In genomic region chr16:37823949-37824348, GRCm38 (mm10) we compare ENCODE assay signal across 20 mouse cellular contexts. TPM values are rescaled to one million over a fixed set of nuclear protein-coding genes. Genes with fewer than 3 reads are reported as not detected.
A peak's percentile ranks its signal among the peaks of the same experiment; 100 is the strongest.
DNase-seq lines count a peak whose midpoint lies in the region; ATAC-seq lines count a peak whose summit lies in the region.
"Had no signal": no experiment of that assay in that cellular context is flagged by ENCODE, and none has a peak within 500 bp of the region (broad histone marks: within the 10 kb centered on the region; RNA-seq: fewer than 3 reads in every experiment).

No protein-coding gene starts in this region.

- no peaks in the 10 kb centered on the region for H3K9me3 ChIP-seq in heart, embryonic 12.5 days (replicated peaks)
- H3K9me3 ChIP-seq in neural tube, embryonic 14.5 days (ENCODE audit: control insufficient read depth, low read length): no peaks in the 10 kb centered on the region
- H3K9me3 ChIP-seq in neural tube, embryonic 15.5 days (replicated peaks): no peaks in the 10 kb centered on the region
- no peaks in the 10 kb centered on the region for H3K9me3 ChIP-seq in liver, embryonic 11.5 days (ENCODE audit: control insufficient read depth, low read length)
- H3K9me3 ChIP-seq: G1E; heart, embryonic 13.5 days had no signal

- H3K27me3 ChIP-seq in heart, embryonic 12.5 days (replicated peaks): no peaks in the 10 kb centered on the region
- H3K27me3 ChIP-seq in neural tube, embryonic 14.5 days (ENCODE audit: control insufficient read depth, insufficient read depth, low read length): no peaks in the 10 kb centered on the region
- H3K27me3 ChIP-seq in neural tube, embryonic 15.5 days (replicated peaks): no peaks in the 10 kb centered on the region
- no peaks in the 10 kb centered on the region for H3K27me3 ChIP-seq in liver, embryonic 11.5 days (replicated peaks; ENCODE audit: control insufficient read depth, insufficient read depth, low read length)
- H3K27me3 ChIP-seq: heart, embryonic 13.5 days had no signal

- H3K4me2 ChIP-seq in heart, embryonic 12.5 days: no peak overlapping the region
- no peak overlapping the region for H3K4me2 ChIP-seq in neural tube, embryonic 14.5 days (ENCODE audit: low read depth, low read length)
- no peak overlapping the region for H3K4me2 ChIP-seq in neural tube, embryonic 15.5 days
- no peak overlapping the region for H3K4me2 ChIP-seq in liver, embryonic 11.5 days
- H3K4me2 ChIP-seq: heart, embryonic 13.5 days had no signal

- 57% methylated on average over 5 of the region's 5 CpGs for WGBS in heart, embryonic 12.5 days
- WGBS in neural tube, embryonic 14.5 days: 77% methylated on average over 5 of the region's 5 CpGs
- WGBS in neural tube, embryonic 15.5 days: 79% methylated on average over 5 of the region's 5 CpGs
- 82% methylated on average over 5 of the region's 5 CpGs for WGBS in liver, embryonic 11.5 days

- no peak overlapping the region for H3K27ac ChIP-seq in heart, embryonic 12.5 days (ENCODE audit: poor library complexity, severe bottlenecking)
- H3K27ac ChIP-seq in neural tube, embryonic 14.5 days (ENCODE audit: low read depth, low read length): no peak overlapping the region
- H3K27ac ChIP-seq in neural tube, embryonic 15.5 days (replicated peaks): no peak overlapping the region
- H3K27ac ChIP-seq in liver, embryonic 11.5 days (ENCODE audit: low read depth, low read length): no peak overlapping the region
- H3K27ac ChIP-seq: heart, embryonic 13.5 days; stomach, postnatal 0 days had no signal

- no peak overlapping the region for H3K9ac ChIP-seq in heart, embryonic 12.5 days
- H3K9ac ChIP-seq in neural tube, embryonic 14.5 days (replicated peaks; ENCODE audit: low read depth, low read length): no peak overlapping the region
- H3K9ac ChIP-seq in neural tube, embryonic 15.5 days (replicated peaks): no peak overlapping the region
- H3K9ac ChIP-seq in liver, embryonic 11.5 days (ENCODE audit: low read depth, low read length): no peak overlapping the region
- H3K9ac ChIP-seq: heart, embryonic 13.5 days had no signal

- peaks cover 93% of the 10 kb centered on the region for H3K36me3 ChIP-seq in heart, embryonic 12.5 days
- peaks cover 20% of the 10 kb centered on the region; the same call in 1 of the 2 replicates for H3K36me3 ChIP-seq in neural tube, embryonic 14.5 days (ENCODE audit: control insufficient read depth, insufficient read depth, low read length)
- H3K36me3 ChIP-seq in neural tube, embryonic 15.5 days: peaks cover 23% of the 10 kb centered on the region
- peaks cover 21% of the 10 kb centered on the region for H3K36me3 ChIP-seq in liver, embryonic 11.5 days (ENCODE audit: control insufficient read depth, insufficient read depth, low read length)

- 0 out of 2 replicates have a peak, but pooled peaks cover 3% of the 10 kb centered on the region for H3K4me1 ChIP-seq in heart, embryonic 12.5 days (replicated peaks)
- H3K4me1 ChIP-seq in neural tube, embryonic 14.5 days (ENCODE audit: control insufficient read depth, insufficient read depth, low read length): no peaks in the 10 kb centered on the region
- no peaks in the 10 kb centered on the region for H3K4me1 ChIP-seq in neural tube, embryonic 15.5 days
- no peaks in the 10 kb centered on the region for H3K4me1 ChIP-seq in liver, embryonic 11.5 days (replicated peaks; ENCODE audit: control insufficient read depth, insufficient read depth, low read length)

- DNase-seq in heart, postnatal 4 days: peak; percentile 33
- peak; percentile 80 for DNase-seq in cerebellum, adult 9-11 months
- no peak for DNase-seq in liver, embryonic 11.5 days (ENCODE audit: low spot score)
- DNase-seq in layer of hippocampus, postnatal 14 days (ENCODE audit: low spot score in 2 of 2): no peak
- DNase-seq: gastrocnemius, postnatal 14 days; layer of hippocampus, postnatal 36 days; lung, postnatal 36 days; midbrain, embryonic 14.5 days; spleen, adult 18-20 months; thymus, postnatal 36 days had no signal

- no peak overlapping the region for H3K4me3 ChIP-seq in heart, embryonic 12.5 days
- H3K4me3 ChIP-seq in neural tube, embryonic 14.5 days (ENCODE audit: low read depth, low read length): no peak overlapping the region
- H3K4me3 ChIP-seq in neural tube, embryonic 15.5 days (replicated peaks): no peak overlapping the region
- no peak overlapping the region for H3K4me3 ChIP-seq in liver, embryonic 11.5 days (ENCODE audit: low read depth, low read length)
- H3K4me3 ChIP-seq: heart, embryonic 13.5 days had no signal

- ATAC-seq in heart, embryonic 12.5 days (ENCODE audit: insufficient number of reproducible peaks, low FRiP score): no peak
- ATAC-seq in neural tube, embryonic 14.5 days (ENCODE audit: low read depth): peak; percentile 28; the same call in 1 of the 2 replicates
- ATAC-seq in neural tube, embryonic 15.5 days (ENCODE audit: low FRiP score): no peak
- no peak for ATAC-seq in liver, embryonic 11.5 days (replicated peaks; ENCODE audit: low FRiP score)
- ATAC-seq: forebrain, embryonic 16.5 days; intestine, postnatal 0 days had no signal

RNA-seq across cellular contexts. Expression of gene Gm36028, which starts 37.0 kb away (rescaled TPM):
- under 1 TPM; 0.47 to 0.79 TPM for total RNA-seq in heart, postnatal 4 days (2021)
- 0.51 and 0.89 TPM in 2 replicates for polyA plus RNA-seq in heart, embryonic 12.5 days (2016; fragmentation: Nextera tagmentation; extraction: Ambion mirVana)
- 0.37 TPM in 1 of 2 replicates, not detected in the other for polyA plus RNA-seq in neural tube, embryonic 14.5 days (2014; fragmentation: Nextera tagmentation; extraction: Ambion mirVana)
- 0.15 TPM in 1 of 2 replicates, not detected in the other for polyA plus RNA-seq in neural tube, embryonic 15.5 days (2015; fragmentation: Nextera tagmentation; extraction: Ambion mirVana)
- 0.36 TPM in 1 of 2 replicates, not detected in the other for polyA plus RNA-seq in liver, embryonic 11.5 days (2014; fragmentation: Nextera tagmentation; extraction: Ambion mirVana)
- total RNA-seq in layer of hippocampus, postnatal 14 days (2021): under 1 TPM in 1 of 2 experiments, not detected in 1; 0.45 TPM
- total RNA-seq: gastrocnemius, postnatal 14 days had no signal
- polyA plus RNA-seq: G1E; limb, embryonic 11.5 days; neural tube, embryonic 11.5 days had no signal

RNA-seq across cellular contexts. Expression of gene Lrrc58, which starts 44.2 kb away (rescaled TPM):
- total RNA-seq in heart, postnatal 4 days (2021): 10 to 100 TPM; 89.6 to 90.1 TPM
- polyA plus RNA-seq in heart, embryonic 12.5 days (2016; fragmentation: Nextera tagmentation; extraction: Ambion mirVana): 53.6 and 56.5 TPM in 2 replicates
- 57.5 and 59.0 TPM in 2 replicates for polyA plus RNA-seq in neural tube, embryonic 14.5 days (2014; fragmentation: Nextera tagmentation; extraction: Ambion mirVana)
- polyA plus RNA-seq in neural tube, embryonic 15.5 days (2015; fragmentation: Nextera tagmentation; extraction: Ambion mirVana): 45.3 and 46.1 TPM in 2 replicates
- 35.9 and 36.2 TPM in 2 replicates for polyA plus RNA-seq in liver, embryonic 11.5 days (2014; fragmentation: Nextera tagmentation; extraction: Ambion mirVana)
- 100 to 1,000 TPM; 123 to 140 TPM for total RNA-seq in layer of hippocampus, postnatal 14 days (2021)

RNA-seq across cellular contexts. Expression of gene Fstl1, which starts 47.3 kb away (rescaled TPM):
- total RNA-seq in heart, postnatal 4 days (2021): 100 to 1,000 TPM; 457 to 460 TPM
- 558 and 559 TPM in 2 replicates for polyA plus RNA-seq in heart, embryonic 12.5 days (2016; fragmentation: Nextera tagmentation; extraction: Ambion mirVana)
- polyA plus RNA-seq in neural tube, embryonic 14.5 days (2014; fragmentation: Nextera tagmentation; extraction: Ambion mirVana): 62.8 and 170 TPM in 2 replicates
- 123 and 145 TPM in 2 replicates for polyA plus RNA-seq in neural tube, embryonic 15.5 days (2015; fragmentation: Nextera tagmentation; extraction: Ambion mirVana)
- 107 and 118 TPM in 2 replicates for polyA plus RNA-seq in liver, embryonic 11.5 days (2014; fragmentation: Nextera tagmentation; extraction: Ambion mirVana)
- 10 to 100 TPM; 49.7 to 58.0 TPM for total RNA-seq in layer of hippocampus, postnatal 14 days (2021)

Comparison
In these comparisons a context has a peak if more than half of its experiments do, and no peak if none do; other contexts are left out.
1. DNase-seq: peak in heart, postnatal 4 days (single experiment) and cerebellum, adult 9-11 months (single experiment); none in liver, embryonic 11.5 days (single experiment) and layer of hippocampus, postnatal 14 days (0 of 2).